Mouse (Mus musculus): ENCODE measurements at regions not wholly inside any gene's neighbourhood (a gene's known extent, or its start where the extent isn't known, plus 50 kb on each side); places are given as distances from the start of the nearest gene placed in this dataset.
"Not testable (repeated sequence)": the region's sequence is repeated elsewhere in the genome, so short reads cannot be mapped to it uniquely, and the experiment has no call there.

GRCm38 (mm10) chr17:31732176-31732880 is 54.7 kb downstream of the Cryaa start:
- no peak for ATAC-seq (replicated peaks; ENCODE audit: low FRiP score, low TSS enrichment, poor library complexity, severe bottlenecking)

DNA sequence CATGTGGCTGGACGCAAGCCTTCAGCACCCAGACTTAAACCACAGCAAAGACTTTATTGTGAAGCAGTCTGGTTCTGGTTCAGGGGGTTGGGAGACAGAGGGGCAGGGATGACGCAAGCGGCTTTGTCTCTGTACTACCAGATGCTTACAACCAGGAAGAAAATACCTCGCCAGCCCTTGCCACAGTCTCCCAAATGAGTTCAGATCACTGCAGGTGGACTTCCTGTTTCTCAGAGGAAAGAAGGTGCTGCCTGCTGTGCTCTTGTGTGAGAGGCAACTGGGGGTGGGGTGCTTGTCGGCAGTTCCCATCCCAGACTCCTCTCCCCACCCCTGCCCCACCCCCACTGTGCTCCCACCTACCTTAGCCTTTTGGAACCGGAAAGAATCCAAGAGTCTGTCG is 56.9 kb downstream of the Cryaa start:
- ATAC-seq (replicated peaks; ENCODE audit: low FRiP score, low TSS enrichment, poor library complexity, severe bottlenecking) = no peak

- ATAC-seq (replicated peaks; ENCODE audit: low FRiP score, low TSS enrichment, poor library complexity, severe bottlenecking) = no peak
Measured at GRCm38 (mm10) chr17:31736716-31737115, 59.1 kb downstream of the Cryaa start.

DNA sequence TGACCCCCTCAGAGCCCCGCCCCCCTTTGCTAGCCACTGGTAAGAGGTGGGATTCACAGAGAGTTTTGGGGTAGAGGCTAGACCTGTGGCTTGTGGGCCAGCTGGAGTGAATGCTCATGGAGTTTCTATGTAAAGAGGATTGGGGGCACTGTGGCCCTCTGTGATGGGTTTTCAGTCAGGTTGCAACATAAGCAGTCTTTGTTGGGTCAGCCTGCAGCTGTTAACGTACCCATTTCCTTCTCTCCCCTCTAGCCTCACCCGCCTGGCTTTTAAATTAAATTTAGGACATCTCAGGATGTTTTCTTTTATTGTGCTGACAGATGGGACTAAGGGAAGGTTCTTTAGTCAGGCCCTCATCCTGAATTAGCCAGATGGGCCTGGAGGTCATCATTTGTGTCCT is 60.6 kb downstream of the Cryaa start:
- ATAC-seq (replicated peaks; ENCODE audit: low FRiP score, low TSS enrichment, poor library complexity, severe bottlenecking) = no peak

DNA sequence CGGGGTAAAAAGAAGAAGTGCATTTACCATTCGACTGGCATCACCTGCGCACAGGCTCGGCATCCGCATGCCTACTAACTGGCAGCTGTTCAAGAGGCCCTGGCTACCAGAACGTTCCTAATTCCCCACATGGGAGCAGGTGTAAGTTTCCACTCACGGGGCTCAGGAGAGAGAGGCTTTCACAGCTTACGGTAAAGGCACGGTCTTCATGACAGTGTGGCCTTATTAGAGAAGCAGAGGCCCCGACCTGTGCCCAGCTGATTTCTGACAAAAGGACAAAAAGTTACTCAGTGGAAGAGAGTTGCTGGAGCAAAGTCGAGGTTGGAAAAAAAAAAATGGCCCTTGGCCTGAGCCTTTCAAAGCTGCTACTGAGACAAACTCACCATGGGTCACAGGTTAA is 62.0 kb downstream of the Cryaa start:
- ATAC-seq (replicated peaks; ENCODE audit: low FRiP score, low TSS enrichment, poor library complexity, severe bottlenecking) = no peak

- ATAC-seq (replicated peaks; ENCODE audit: low FRiP score, low TSS enrichment, poor library complexity, severe bottlenecking) = no peak
Measured at GRCm38 (mm10) chr17:31740059-31740458, 62.5 kb downstream of the Cryaa start.

- no peak for ATAC-seq (replicated peaks; ENCODE audit: low FRiP score, low TSS enrichment, poor library complexity, severe bottlenecking)
Measured at GRCm38 (mm10) chr17:31743656-31744055, 66.0 kb downstream of the Cryaa start.

- no peak for ATAC-seq (replicated peaks; ENCODE audit: low FRiP score, low TSS enrichment, poor library complexity, severe bottlenecking)
Measured at GRCm38 (mm10) chr17:31746198-31747111, 68.8 kb downstream of the Cryaa start.

GRCm38 (mm10) chr17:31747563-31747962 is 70.0 kb downstream of the Cryaa start:
- no peak for ATAC-seq (replicated peaks; ENCODE audit: low FRiP score, low TSS enrichment, poor library complexity, severe bottlenecking)

DNA sequence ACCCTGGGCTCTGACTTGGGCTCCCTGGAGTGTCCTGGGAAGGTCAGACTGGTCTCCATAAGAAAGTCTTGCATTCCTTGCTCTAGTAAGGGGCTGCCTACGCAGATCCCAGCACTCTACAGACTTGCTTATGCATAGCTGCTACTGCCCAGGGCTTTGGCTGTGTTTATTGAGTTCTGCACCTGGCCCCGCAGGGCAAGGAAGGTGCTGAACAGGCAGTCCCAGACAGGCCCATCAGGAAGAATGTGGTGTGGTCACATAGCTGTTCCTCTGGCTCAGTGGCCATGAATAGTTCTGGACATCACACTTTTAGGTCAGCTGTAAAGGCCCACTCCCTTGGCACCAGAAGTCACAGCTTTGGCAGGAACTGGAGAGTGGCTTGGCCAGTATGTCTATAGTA is 70.6 kb downstream of the Cryaa start:
- no peak for ATAC-seq (replicated peaks; ENCODE audit: low FRiP score, low TSS enrichment, poor library complexity, severe bottlenecking)

DNA sequence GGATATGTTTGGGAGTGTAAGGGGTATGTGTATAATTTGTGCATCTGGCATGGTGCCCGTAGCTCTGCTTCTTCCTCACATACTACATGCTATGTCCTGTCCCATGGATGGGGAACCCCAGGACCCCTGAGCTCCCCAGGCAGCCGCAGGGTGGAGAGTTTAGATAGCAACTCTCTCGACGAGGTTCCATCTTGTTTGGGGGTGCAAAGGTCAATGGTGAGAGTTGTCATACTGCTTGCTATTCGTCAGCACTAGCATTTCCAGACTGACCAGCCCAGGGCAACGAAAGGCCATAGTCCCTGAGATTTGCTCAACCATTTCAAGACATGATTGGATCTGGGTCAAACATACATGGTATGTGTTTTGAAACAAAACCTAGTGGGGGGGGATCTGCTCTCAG is 71.4 kb downstream of the Cryaa start:
- ATAC-seq (replicated peaks; ENCODE audit: low FRiP score, low TSS enrichment, poor library complexity, severe bottlenecking) = no peak

DNA sequence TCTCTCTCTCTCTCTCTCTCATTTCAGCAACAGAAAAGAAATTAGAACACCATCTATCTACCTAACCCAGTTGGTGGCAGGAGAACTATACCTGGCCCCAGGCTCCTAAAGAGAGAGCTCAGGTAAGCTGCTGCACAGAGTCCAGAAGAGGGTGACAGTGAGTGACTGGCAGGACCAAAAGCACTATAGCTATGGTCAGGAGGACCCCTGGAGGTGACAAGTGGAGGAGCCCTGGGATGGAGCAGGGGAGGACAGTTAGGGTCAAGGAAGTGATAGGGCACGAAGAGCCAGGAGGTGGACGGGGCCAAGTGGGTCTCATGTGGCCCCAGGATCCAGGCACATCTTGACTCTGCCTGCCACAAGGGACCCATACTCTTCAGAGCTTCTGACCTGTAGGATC is 73.7 kb downstream of the Cryaa start:
- ATAC-seq (replicated peaks; ENCODE audit: low FRiP score, low TSS enrichment, poor library complexity, severe bottlenecking) = no peak

DNA sequence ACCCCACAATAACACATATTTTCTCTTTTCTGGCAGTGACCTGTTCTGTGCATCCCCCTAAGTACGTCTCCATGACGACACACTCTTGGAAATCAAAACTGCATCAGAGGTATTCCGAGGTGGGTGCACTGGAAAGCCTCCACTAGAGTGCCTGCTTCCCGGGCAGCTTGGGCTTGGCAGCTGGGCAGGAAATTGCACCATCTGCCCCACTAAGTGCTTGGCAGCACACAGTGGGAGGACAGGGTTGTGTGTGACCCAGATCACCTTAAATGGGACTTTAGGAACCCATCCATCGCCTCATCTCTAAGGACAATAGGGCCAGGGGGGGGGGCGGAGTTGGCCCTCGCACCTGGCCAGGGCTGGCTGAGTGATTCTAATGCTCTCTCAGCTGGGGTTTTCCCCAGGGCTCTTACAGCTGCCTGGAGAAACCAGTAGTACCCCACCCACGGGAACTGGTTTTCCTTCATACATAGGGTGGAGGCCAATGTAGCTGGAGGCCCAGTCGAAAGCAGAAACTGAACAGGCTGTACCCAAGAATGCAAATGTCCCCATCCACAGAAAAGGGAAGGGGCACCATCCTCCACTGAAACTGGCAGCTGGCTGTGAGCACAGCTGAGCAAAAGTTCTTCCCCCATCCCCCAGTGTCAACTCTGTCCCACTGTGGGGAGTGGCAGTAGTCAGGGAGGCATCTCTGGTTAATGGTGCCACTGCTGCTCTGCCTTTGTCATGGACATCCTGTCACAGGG is 75.7 kb downstream of the Cryaa start:
- ATAC-seq (replicated peaks; ENCODE audit: low FRiP score, low TSS enrichment, poor library complexity, severe bottlenecking) = no peak

DNA sequence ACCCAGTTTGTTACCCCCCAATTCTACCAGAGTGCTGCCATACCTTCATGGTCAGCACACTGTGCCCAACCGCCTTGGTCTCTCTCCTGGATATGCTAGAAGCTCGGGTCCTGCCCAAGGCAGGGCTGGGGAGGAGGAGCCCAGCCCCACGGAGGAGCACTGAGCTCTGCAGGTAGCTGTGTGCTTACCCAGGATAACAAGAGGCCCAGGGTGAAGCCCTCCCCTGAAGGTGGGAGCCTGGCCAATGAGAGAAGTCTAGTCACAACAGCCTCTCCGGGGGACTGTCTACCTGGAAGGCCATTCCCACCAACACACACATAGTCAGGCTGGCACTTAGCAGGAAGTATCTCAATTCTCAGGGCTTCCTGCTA is 76.2 kb downstream of the Cryaa start:
- ATAC-seq (replicated peaks; ENCODE audit: low FRiP score, low TSS enrichment, poor library complexity, severe bottlenecking) = no peak

GRCm38 (mm10) chr17:31760465-31760864 is 82.9 kb downstream of the Cryaa start:
- no peak for ATAC-seq (replicated peaks; ENCODE audit: low FRiP score, low TSS enrichment, poor library complexity, severe bottlenecking)

GRCm38 (mm10) chr17:31763078-31763477 is 85.5 kb downstream of the Cryaa start:
- ATAC-seq (replicated peaks; ENCODE audit: low FRiP score, low TSS enrichment, poor library complexity, severe bottlenecking) = no peak

GRCm38 (mm10) chr17:31766779-31767697 is 88.6 kb downstream of the Sik1 start:
- peak; percentile 74 for ATAC-seq (replicated peaks; ENCODE audit: low FRiP score, low TSS enrichment, poor library complexity, severe bottlenecking)

GRCm38 (mm10) chr17:31772201-31772820 is 83.3 kb downstream of the Sik1 start:
- no peak for ATAC-seq (replicated peaks; ENCODE audit: low FRiP score, low TSS enrichment, poor library complexity, severe bottlenecking)

DNA sequence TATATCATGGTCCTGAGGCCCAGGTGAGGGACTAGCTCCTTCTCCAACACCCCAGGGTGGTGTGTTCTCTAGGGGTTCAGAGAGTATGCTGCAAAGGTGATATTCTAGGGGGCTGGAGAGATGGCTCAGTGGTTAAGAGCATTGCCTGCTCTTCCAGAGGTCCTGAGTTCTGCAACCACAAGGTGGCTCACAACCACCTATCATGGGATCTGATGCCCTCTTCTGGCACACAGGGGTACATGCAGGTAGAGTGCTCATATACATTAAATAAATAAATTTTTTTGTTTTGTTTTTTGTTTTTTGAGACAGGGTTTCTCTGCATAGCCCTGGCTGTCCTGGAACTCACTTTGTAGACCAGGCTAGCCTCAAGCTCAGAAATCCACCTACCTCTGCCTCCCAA is 81.7 kb downstream of the Sik1 start:
- not testable (repeated sequence) for ATAC-seq (replicated peaks; ENCODE audit: low FRiP score, low TSS enrichment, poor library complexity, severe bottlenecking)
